Mouse (Mus musculus): ENCODE data around the gene Nrf1. TPM values are rescaled to one million over a fixed set of nuclear protein-coding genes. Genes with fewer than 3 reads are reported as not detected.

The Nrf1 gene
- polyA plus RNA-seq, 2 experiments = 31.2 to 33.1 TPM

DNA sequence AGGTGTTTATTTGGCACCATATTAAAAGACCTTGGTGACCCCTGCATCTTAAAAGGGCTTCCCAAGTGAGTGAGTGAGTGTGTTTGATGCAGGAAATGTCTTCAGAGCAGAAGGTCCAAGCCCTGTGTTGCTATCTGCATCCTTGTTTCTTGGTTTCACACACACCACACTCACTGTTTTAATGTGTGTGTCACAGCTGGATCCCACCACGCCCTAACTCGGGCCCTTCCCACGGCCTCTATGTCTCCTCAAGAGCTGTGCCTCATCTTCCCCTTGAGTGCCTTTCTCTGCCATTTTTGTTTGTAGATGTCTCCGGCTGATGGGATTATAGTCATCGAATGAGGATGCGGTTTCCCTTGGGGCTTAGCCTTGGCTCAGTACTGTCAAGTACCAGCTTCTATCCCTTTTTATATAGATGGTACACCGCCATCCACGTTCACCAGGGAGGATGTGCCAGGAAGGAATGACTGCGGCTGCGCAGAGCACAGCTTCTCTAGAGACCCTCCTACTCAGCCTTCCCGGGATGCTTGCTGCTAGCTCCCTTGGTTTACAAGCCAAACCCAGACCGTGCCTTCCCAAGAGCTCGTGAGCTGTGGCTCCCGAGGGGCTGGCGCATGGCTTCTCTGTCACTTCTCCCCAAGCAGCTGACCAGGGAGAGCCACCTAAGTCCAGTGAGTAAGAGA, 106.1 kb downstream of the Nrf1 start:
- 89% methylated on average over 15 of the region's 15 CpGs for WGBS (ENCODE audit: insufficient replicate concordance)
- Histone ChIP-seq H3K9me3 (ENCODE audit: control insufficient read depth, low read length) (no peaks in the 10 kb centered on the region), H3K4me1 (replicated peaks; ENCODE audit: control insufficient read depth in 2 of 2, insufficient read depth in 2 of 2, low read length in 1 of 2) (peaks cover 4% of the 10 kb centered on the region in 2 experiments), H3K4me2 (ENCODE audit: low read depth) (no peak overlapping the region), H3K27me3 (ENCODE audit: control insufficient read depth, insufficient read depth, low read length) (no peaks in the 10 kb centered on the region), H3K27ac (no peak overlapping the region), H3K9ac (replicated peaks) (no peak overlapping the region), H3K4me3 (ENCODE audit: insufficient read depth in 1 of 2, low read depth in 2 of 2, low read length in 2 of 2) (no peak overlapping the region), H3K36me3 (replicated peaks; ENCODE audit: control insufficient read depth, insufficient read depth, low read depth) (peaks cover 13% of the 10 kb centered on the region)
- no peak for TF ChIP-seq EP300 (IDR thresholded peaks at IDR 0.05; ENCODE audit: low read depth)
- TF ChIP-seq CTCF (IDR thresholded peaks at IDR 0.05; ENCODE audit: low read depth) = no peak
- no peak for DNase-seq (ENCODE audit: low read depth in 3 of 3, low spot score in 3 of 3)
- ATAC-seq (ENCODE audit: insufficient read depth) = no peak

DNA sequence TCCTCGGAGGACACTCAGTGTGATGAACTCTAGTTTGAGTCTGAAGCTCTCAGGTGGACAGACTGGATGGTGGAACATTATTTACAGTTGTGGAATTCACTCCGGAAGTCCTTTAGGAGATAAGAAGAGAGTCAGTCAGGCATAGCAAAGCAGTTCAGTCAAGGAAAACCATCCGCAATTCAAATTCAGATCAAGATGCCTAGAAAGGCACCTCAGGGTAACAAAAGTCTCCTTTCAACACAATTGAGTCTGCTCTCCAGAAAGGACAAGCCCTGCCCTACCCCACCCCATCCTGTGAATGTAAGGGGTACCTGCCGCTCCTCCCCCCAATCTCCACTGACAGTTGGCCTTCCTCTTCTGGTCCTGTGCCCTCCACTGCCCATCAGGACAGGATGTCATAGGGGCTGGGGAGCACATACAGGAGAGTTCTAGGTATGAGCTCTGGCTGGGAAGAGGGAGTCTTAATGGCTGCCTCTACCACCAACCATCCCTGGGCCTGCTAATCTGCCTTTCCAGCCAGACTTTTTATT, 111.8 kb downstream of the Nrf1 start:
- Histone ChIP-seq H3K9me3 (ENCODE audit: control insufficient read depth, low read length) (no peaks in the 10 kb centered on the region), H3K27ac (no peak overlapping the region), H3K36me3 (replicated peaks; ENCODE audit: control insufficient read depth, insufficient read depth, low read depth) (no peaks in the 10 kb centered on the region), H3K4me3 (ENCODE audit: insufficient read depth in 1 of 2, low read depth in 2 of 2, low read length in 2 of 2) (no peak overlapping the region), H3K9ac (replicated peaks) (no peak overlapping the region), H3K4me2 (ENCODE audit: low read depth) (no peak overlapping the region), H3K27me3 (ENCODE audit: control insufficient read depth, insufficient read depth, low read length) (no peaks in the 10 kb centered on the region; the same call in none of the 2 replicates), H3K4me1 (replicated peaks; ENCODE audit: control insufficient read depth in 2 of 2, insufficient read depth in 2 of 2, low read length in 1 of 2) (no peaks in the 10 kb centered on the region)
- 82% methylated on average over 4 of the region's 4 CpGs for WGBS (ENCODE audit: insufficient replicate concordance)
- ATAC-seq (ENCODE audit: insufficient read depth) (no peak), DNase-seq (ENCODE audit: low read depth in 3 of 3, low spot score in 3 of 3) (no peak)
- TF ChIP-seq EP300 (IDR thresholded peaks at IDR 0.05; ENCODE audit: low read depth) = no peak
- no peak for TF ChIP-seq CTCF (IDR thresholded peaks at IDR 0.05; ENCODE audit: low read depth)

DNA sequence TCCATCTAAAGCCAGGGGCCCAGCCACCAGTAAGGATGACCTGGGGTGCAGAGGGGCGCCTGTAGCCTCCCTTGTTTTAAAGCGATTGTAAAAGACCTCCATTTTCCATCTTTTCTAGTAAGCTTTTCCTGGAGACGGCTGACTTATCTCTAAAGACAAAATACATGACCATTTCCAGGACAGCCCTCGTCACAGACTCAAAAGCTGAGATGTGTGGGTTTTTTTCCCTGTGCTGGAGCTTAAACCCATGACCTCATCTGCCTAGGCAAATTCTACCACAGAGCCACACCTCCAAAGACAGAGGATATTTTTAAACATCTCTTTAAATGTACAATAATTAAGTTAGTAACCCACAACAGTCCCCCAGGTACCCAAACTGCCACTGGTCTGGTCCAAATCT, 112.6 kb downstream of the Nrf1 start:
- H3K4me1 ChIP-seq (replicated peaks; ENCODE audit: control insufficient read depth in 2 of 2, insufficient read depth in 2 of 2, low read length in 1 of 2) = no peaks in the 10 kb centered on the region
- no peak overlapping the region for H3K27ac ChIP-seq
- no peaks in the 10 kb centered on the region for H3K36me3 ChIP-seq (replicated peaks; ENCODE audit: control insufficient read depth, insufficient read depth, low read depth)
- 63% methylated on average over 4 of the region's 4 CpGs for WGBS (ENCODE audit: insufficient replicate concordance)
- no peak overlapping the region for H3K4me3 ChIP-seq (ENCODE audit: insufficient read depth in 1 of 2, low read depth in 2 of 2, low read length in 2 of 2)
- H3K27me3 ChIP-seq (ENCODE audit: control insufficient read depth, insufficient read depth, low read length) = no peaks in the 10 kb centered on the region; the same call in none of the 2 replicates
- DNase-seq (ENCODE audit: low read depth in 3 of 3, low spot score in 3 of 3) = no peak
- H3K9me3 ChIP-seq (ENCODE audit: control insufficient read depth, low read length) = no peaks in the 10 kb centered on the region
- ATAC-seq (ENCODE audit: insufficient read depth) = no peak
- no peak for TF ChIP-seq CTCF (IDR thresholded peaks at IDR 0.05; ENCODE audit: low read depth)
- no peak for TF ChIP-seq EP300 (IDR thresholded peaks at IDR 0.05; ENCODE audit: low read depth)
- no peak overlapping the region for H3K9ac ChIP-seq (replicated peaks)
- H3K4me2 ChIP-seq (ENCODE audit: low read depth) = no peak overlapping the region

DNA sequence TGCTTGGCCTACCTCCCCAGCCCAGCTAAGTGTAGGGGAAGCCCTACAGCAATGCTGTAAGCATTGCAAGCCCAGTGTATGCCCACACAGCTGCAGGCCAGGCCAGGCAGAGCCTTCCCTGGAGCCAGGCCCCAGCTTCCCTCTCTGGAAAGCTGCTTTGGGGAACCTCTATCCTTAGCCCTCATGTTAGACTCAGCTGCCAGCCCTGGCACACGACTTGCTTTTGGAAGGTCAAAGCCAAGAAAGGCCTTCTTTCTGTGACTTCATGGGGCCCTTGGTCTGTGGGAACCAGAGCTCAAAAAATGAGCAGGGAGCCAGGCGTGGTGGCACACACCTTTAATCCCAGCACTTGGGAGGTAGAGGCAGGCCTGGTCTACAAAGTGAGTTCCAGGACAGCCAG, 113.8 kb downstream of the Nrf1 start:
- no peaks in the 10 kb centered on the region for H3K4me1 ChIP-seq (replicated peaks; ENCODE audit: control insufficient read depth in 2 of 2, insufficient read depth in 2 of 2, low read length in 1 of 2)
- DNase-seq (ENCODE audit: low read depth in 3 of 3, low spot score in 3 of 3) (no peak), ATAC-seq (ENCODE audit: insufficient read depth) (no peak)
- H3K4me3 ChIP-seq (ENCODE audit: insufficient read depth in 1 of 2, low read depth in 2 of 2, low read length in 2 of 2) = no peak overlapping the region
- H3K9me3 ChIP-seq (ENCODE audit: control insufficient read depth, low read length) = no peaks in the 10 kb centered on the region
- TF ChIP-seq EP300 (IDR thresholded peaks at IDR 0.05; ENCODE audit: low read depth) (no peak), CTCF (IDR thresholded peaks at IDR 0.05; ENCODE audit: low read depth) (no peak)
- H3K27me3 ChIP-seq (ENCODE audit: control insufficient read depth, insufficient read depth, low read length) = no peaks in the 10 kb centered on the region; the same call in none of the 2 replicates
- no peak overlapping the region for H3K9ac ChIP-seq (replicated peaks)
- no peak overlapping the region for H3K4me2 ChIP-seq (ENCODE audit: low read depth)
- H3K36me3 ChIP-seq (replicated peaks; ENCODE audit: control insufficient read depth, insufficient read depth, low read depth) = no peaks in the 10 kb centered on the region
- WGBS (ENCODE audit: insufficient replicate concordance) = 63% methylated on average over 2 of the region's 2 CpGs
- no peak overlapping the region for H3K27ac ChIP-seq

DNA sequence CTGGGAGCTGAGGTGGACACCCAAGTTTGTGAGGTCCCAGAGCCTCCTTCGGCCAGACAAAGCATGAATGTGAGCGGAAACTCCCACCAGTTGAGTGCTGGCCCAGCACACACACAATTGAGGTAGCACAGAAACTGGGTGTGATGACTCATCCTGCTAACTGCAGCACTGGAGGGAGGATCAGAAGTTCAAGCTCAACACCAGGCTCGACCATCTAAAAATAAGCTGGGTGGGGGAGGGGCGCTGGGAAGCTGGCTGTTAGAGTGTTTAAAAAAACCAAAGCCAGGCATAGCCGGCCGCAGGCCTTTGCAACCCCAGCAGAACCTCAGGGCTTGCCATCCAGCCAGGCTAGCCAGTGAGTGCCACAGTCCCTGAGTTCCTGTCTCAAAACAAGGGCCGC, 114.3 kb downstream of the Nrf1 start:
- DNase-seq (ENCODE audit: low read depth in 3 of 3, low spot score in 3 of 3) = no peak
- Histone ChIP-seq H3K27ac (no peak overlapping the region), H3K36me3 (replicated peaks; ENCODE audit: control insufficient read depth, insufficient read depth, low read depth) (no peaks in the 10 kb centered on the region), H3K4me1 (replicated peaks; ENCODE audit: control insufficient read depth in 2 of 2, insufficient read depth in 2 of 2, low read length in 1 of 2) (no peaks in the 10 kb centered on the region), H3K9ac (replicated peaks) (no peak overlapping the region), H3K4me2 (ENCODE audit: low read depth) (no peak overlapping the region), H3K4me3 (ENCODE audit: insufficient read depth in 1 of 2, low read depth in 2 of 2, low read length in 2 of 2) (no peak overlapping the region), H3K9me3 (ENCODE audit: control insufficient read depth, low read length) (no peaks in the 10 kb centered on the region), H3K27me3 (ENCODE audit: control insufficient read depth, insufficient read depth, low read length) (peaks cover under 1% of the 10 kb centered on the region)
- WGBS (ENCODE audit: insufficient replicate concordance) = 29% methylated on average over 7 of the region's 7 CpGs
- ATAC-seq (ENCODE audit: insufficient read depth) = no peak
- TF ChIP-seq EP300 (IDR thresholded peaks at IDR 0.05; ENCODE audit: low read depth) (no peak), CTCF (IDR thresholded peaks at IDR 0.05; ENCODE audit: low read depth) (no peak)

Data from liver, embryonic 14.5 days (tissue).